Mouse (Mus musculus) neural tube, embryonic 14.5 days (tissue): ENCODE data around the gene Actr10. TPM values are rescaled to one million over a fixed set of nuclear protein-coding genes. Genes with fewer than 3 reads are reported as not detected.

Source experiments
- ATAC-seq: fragments of 200-750 bp; cut with Nextera tagmentation; 2 replicates; pipeline ENCODE4 v1.8.0; 2017; ENCODE audit warnings: low read depth, mild to moderate bottlenecking, moderate TSS enrichment, moderate library complexity
- H3K27ac ChIP-seq: fragments of 300-500 bp; sonication (generic); 2 replicates; pipeline ENCODE4 v1.5.1; 2014; ENCODE audit warnings: low read depth, mild to moderate bottlenecking, control low read depth, low read length, moderate library complexity, mixed read lengths
- H3K27me3 ChIP-seq: fragments of 300-500 bp; sonication (generic); 2 replicates; pipeline ENCODE4 v1.6.1; 2014; ENCODE audit warnings: low read length; ENCODE audit not compliant: control insufficient read depth, insufficient read depth
- H3K36me3 ChIP-seq: fragments of 300-500 bp; sonication (generic); 2 replicates; pipeline ENCODE4 v1.6.1; 2014; ENCODE audit warnings: low read length, mixed read lengths; ENCODE audit not compliant: control insufficient read depth, insufficient read depth
- H3K4me1 ChIP-seq: fragments of 300-500 bp; sonication (generic); 2 replicates; pipeline ENCODE4 v1.6.1; 2014; ENCODE audit warnings: low read length; ENCODE audit not compliant: control insufficient read depth, insufficient read depth
- H3K4me2 ChIP-seq: fragments of 300-500 bp; sonication (generic); 2 replicates; pipeline ENCODE4 v1.6.1; 2014; ENCODE audit warnings: mild to moderate bottlenecking, low read depth, low read length, control low read depth
- H3K4me3 ChIP-seq: fragments of 300-500 bp; sonication (generic); 2 replicates; pipeline ENCODE4 v1.5.1; 2014; ENCODE audit warnings: low read depth, low read length, control low read depth, mixed read lengths
- H3K9ac ChIP-seq: fragments of 300-500 bp; sonication (generic); replicated peaks from 2 replicates; pipeline ENCODE4 v1.6.1; 2014; ENCODE audit warnings: low read depth, mild to moderate bottlenecking, control low read depth, low read length, mixed read lengths
- H3K9me3 ChIP-seq: fragments of 300-500 bp; sonication (generic); 2 replicates; pipeline ENCODE4 v1.6.1; 2016; ENCODE audit warnings: low read length; ENCODE audit not compliant: control insufficient read depth
- whole genome bisulfite sequencing: fragments of 180-500 bp; shearing (Covaris S2); extraction: QIAGEN DNeasy Blood & Tissue Kit; methylation state at CpG from one replicate; pipeline ENCODE4 v1.1.7; 2014; 5-methylcytosine and 5-hydroxymethylcytosine counted together
- polyA plus RNA-seq: library from polyadenylated mRNA; unstranded; fragments of >200 nt; fragmentation: Nextera tagmentation; extraction: Ambion mirVana; gene quantifications from 2 replicates; pipeline ENCODE4 v1.2.1, GENCODE M21; 2014

Gene Actr10
- polyA plus RNA-seq, 1 experiment from 2014 or later: 210 TPM

DNA sequence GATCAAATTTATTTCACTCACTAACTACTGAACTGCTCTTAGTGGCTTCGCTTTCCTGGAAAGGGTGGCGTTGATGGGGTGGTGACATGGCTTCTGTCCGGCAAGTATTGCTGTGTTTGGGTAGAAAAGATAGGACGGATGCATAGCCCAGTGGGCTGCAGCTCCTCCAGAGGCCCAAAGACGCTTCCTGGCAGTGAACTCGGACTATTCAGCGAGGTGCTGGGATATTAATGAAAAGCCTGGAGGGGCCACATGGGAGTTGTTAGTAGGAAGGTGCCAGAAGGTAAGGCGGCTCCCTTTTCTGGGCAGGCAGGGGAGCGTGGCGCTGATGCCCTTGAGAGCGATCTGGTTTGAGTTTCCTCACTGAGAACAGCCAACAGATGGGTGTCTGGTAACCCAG, 30.0 kb upstream of the Actr10 start:
- 77% methylated on average over 11 of the region's 11 CpGs for WGBS
- no peak overlapping the region for H3K27ac ChIP-seq

GRCm38 (mm10) chr12:70908076-70908475, 29.6 kb upstream of the Actr10 start:
- Histone ChIP-seq H3K36me3 (0 out of 2 replicates have a peak, but pooled peaks cover 3% of the 10 kb centered on the region), H3K27me3 (no peaks in the 10 kb centered on the region), H3K9ac (no peak overlapping the region), H3K27ac (no peak overlapping the region), H3K4me3 (no peak overlapping the region), H3K9me3 (no peaks in the 10 kb centered on the region), H3K4me2 (no peak overlapping the region), H3K4me1 (no peaks in the 10 kb centered on the region)
- no peak for ATAC-seq
- WGBS: 79% methylated on average over 4 of the region's 4 CpGs

More for the DNA sequence above, 30.0 kb upstream of the Actr10 start:
- Histone ChIP-seq H3K4me1 (no peaks in the 10 kb centered on the region), H3K36me3 (0 out of 2 replicates have a peak, but pooled peaks cover 3% of the 10 kb centered on the region), H3K4me2 (no peak overlapping the region), H3K9ac (no peak overlapping the region), H3K27me3 (no peaks in the 10 kb centered on the region), H3K9me3 (no peaks in the 10 kb centered on the region), H3K4me3 (no peak overlapping the region)
- ATAC-seq: no peak

DNA sequence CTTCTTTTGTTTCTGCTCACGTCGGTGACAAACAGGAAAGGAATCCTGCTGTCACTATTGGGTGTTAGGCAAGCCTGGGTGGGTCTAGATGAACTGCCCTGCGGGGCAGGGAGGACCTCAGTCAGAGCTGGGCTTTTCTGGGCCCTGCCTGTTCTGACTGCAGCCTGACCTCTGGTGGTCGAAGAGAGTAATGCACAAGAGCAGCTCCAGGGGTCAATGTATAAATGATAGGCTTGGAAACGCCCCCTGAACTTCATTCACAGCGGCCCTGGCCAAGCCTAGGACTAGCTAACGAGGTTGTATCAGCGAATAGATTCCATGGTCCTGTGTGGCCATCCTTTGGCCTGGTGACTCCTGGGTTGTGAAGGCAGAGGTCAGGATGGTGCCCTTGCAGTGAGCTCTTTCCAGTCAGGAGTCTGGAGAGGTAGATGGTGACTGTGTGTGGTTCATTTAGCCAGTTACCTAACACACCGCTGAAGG, 27.4 kb upstream of the Actr10 start:
- Histone ChIP-seq H3K36me3 (no peaks in the 10 kb centered on the region), H3K4me1 (no peaks in the 10 kb centered on the region), H3K9me3 (no peaks in the 10 kb centered on the region), H3K27me3 (no peaks in the 10 kb centered on the region), H3K4me3 (no peak overlapping the region), H3K4me2 (no peak overlapping the region), H3K27ac (no peak overlapping the region), H3K9ac (no peak overlapping the region)
- peak; percentile 72; the same call in 1 of the 2 replicates for ATAC-seq
- WGBS: 12% methylated on average over 9 of the region's 9 CpGs

DNA sequence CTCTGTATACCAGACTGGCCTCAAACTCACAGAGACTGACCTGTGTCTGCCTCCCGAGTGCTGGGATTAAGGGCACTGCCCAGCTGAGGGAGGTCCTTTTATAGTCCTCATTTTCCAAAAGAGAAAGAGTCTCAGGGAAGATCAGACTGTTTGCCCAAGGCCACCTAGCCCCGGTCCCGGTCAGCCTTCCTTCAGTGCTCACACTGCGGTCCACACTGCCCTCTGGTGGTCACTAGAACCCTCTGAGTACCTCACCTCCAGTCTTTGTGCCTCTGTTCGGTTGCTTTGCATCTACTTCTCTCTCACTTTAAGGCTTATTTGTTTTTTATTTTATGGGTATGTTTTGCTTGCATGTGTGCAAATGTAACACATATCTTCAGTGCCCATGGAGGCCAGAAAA, 26.6 kb upstream of the Actr10 start:
- H3K27me3 ChIP-seq: no peaks in the 10 kb centered on the region
- no peaks in the 10 kb centered on the region for H3K4me1 ChIP-seq
- no peak overlapping the region for H3K4me2 ChIP-seq
- no peak overlapping the region for H3K4me3 ChIP-seq
- H3K36me3 ChIP-seq: no peaks in the 10 kb centered on the region
- H3K27ac ChIP-seq: no peak overlapping the region
- 9% methylated on average over 5 of the region's 5 CpGs for WGBS
- no peak overlapping the region for H3K9ac ChIP-seq
- H3K9me3 ChIP-seq: no peaks in the 10 kb centered on the region
- ATAC-seq: peak; percentile 87

DNA sequence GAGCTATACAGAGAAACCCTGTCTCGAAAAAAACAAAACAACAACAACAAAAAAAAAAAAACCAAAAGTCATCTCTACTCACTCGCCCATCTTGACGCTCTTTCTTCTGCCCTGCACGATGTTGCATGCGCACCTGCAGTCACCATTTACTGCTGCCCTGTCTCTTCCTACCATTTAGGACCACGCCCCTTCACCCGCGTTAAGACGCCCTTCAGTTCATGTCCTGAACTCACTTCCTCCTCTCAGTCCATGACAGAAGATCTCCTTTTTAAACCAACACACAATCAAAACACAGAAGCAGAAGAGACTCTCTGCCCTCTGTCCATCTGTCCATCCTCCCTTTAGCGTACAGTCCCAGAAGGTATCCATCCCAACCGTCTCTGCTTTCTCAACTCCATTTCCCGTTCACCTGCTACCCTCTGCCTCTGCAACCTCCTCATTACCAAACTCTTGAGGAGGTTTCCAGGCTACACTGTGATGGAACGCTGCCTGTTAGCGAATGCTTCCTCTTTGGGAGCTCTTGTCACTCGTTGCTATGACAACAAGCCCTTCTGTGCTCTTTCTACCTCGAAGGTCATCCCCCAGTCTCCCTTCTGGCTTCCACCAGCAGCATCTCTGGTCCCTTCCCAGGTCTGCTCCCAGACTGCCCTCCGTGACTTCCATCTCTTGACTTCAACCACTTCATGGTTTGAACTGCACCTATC, 25.8 kb upstream of the Actr10 start:
- WGBS: 58% methylated on average over 17 of the region's 17 CpGs
- Histone ChIP-seq H3K4me3 (no peak overlapping the region), H3K9me3 (no peaks in the 10 kb centered on the region), H3K27me3 (no peaks in the 10 kb centered on the region), H3K4me2 (no peak overlapping the region), H3K4me1 (no peaks in the 10 kb centered on the region), H3K36me3 (no peaks in the 10 kb centered on the region), H3K27ac (no peak overlapping the region), H3K9ac (no peak overlapping the region)
- ATAC-seq: no peak

GRCm38 (mm10) chr12:70913429-70913828, 24.2 kb upstream of the Actr10 start:
- Histone ChIP-seq H3K4me2 (no peak overlapping the region), H3K4me3 (no peak overlapping the region), H3K36me3 (no peaks in the 10 kb centered on the region), H3K4me1 (no peaks in the 10 kb centered on the region), H3K27ac (no peak overlapping the region), H3K27me3 (no peaks in the 10 kb centered on the region), H3K9ac (no peak overlapping the region), H3K9me3 (no peaks in the 10 kb centered on the region)
- WGBS: 61% methylated on average over 3 of the region's 3 CpGs
- ATAC-seq: no peak

DNA sequence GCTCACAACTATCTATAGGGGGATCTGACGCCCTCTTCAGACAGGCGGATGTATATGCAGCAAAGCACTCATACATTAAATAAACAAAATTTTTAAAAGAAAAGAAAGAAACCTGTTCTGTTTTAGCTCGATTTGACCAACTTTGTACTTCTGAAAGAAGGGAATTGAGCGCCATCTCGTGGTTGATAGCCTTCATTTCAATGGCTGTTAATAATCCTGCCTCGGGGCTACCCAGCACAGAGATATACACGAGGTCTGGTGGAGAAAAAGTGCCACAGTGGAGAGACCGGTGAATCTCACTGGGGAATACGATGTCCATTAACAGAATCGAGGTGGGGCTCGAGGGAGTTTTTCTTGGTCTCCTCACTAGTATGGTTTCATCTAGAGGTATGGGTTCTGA, 23.3 kb upstream of the Actr10 start:
- ATAC-seq: no peak
- WGBS: 58% methylated on average over 11 of the region's 11 CpGs

GRCm38 (mm10) chr12:70929781-70930180, 7.9 kb upstream of the Actr10 start:
- H3K9me3 ChIP-seq: no peaks in the 10 kb centered on the region
- H3K9ac ChIP-seq: no peak overlapping the region
- H3K27ac ChIP-seq: no peak overlapping the region
- ATAC-seq: no peak
- no peaks in the 10 kb centered on the region for H3K27me3 ChIP-seq
- no peak overlapping the region for H3K4me3 ChIP-seq
- no peak overlapping the region for H3K4me2 ChIP-seq
- no peaks in the 10 kb centered on the region for H3K4me1 ChIP-seq
- WGBS: 91% methylated on average over 4 of the region's 4 CpGs
- no peaks in the 10 kb centered on the region for H3K36me3 ChIP-seq

More for the DNA sequence above, 23.3 kb upstream of the Actr10 start:
- H3K9me3 ChIP-seq: no peaks in the 10 kb centered on the region
- H3K27me3 ChIP-seq: no peaks in the 10 kb centered on the region
- no peak overlapping the region for H3K4me3 ChIP-seq
- no peaks in the 10 kb centered on the region for H3K36me3 ChIP-seq
- no peaks in the 10 kb centered on the region for H3K4me1 ChIP-seq
- no peak overlapping the region for H3K4me2 ChIP-seq
- H3K9ac ChIP-seq: no peak overlapping the region
- no peak overlapping the region for H3K27ac ChIP-seq

- Histone ChIP-seq H3K4me1 (no peaks in the 10 kb centered on the region), H3K4me2 (peak overlapping the region; percentile 53), H3K9ac (peak overlapping the region; percentile 88), H3K9me3 (no peaks in the 10 kb centered on the region), H3K27ac (peak overlapping the region; percentile 83), H3K36me3 (peaks cover 4% of the 10 kb centered on the region; the same call in 1 of the 2 replicates), H3K4me3 (peak overlapping the region; percentile 86), H3K27me3 (no peaks in the 10 kb centered on the region)
- peak; percentile 36 for ATAC-seq
- 16% methylated on average over 9 of the region's 12 CpGs for WGBS
Observed at GRCm38 (mm10) chr12:70937150-70937549, 507 bp upstream of the Actr10 start.
